Mouse (Mus musculus): Measurements from ENCODE around the gene Dusp7.

- TF ChIP-seq POLR2A (IDR thresholded peaks at IDR 0.05; ENCODE audit: control insufficient read depth in 1 of 2, insufficient read depth in 1 of 2, low read depth in 1 of 2, low read length in 2 of 2, poor library complexity in 1 of 2) (no peak), CTCF (IDR thresholded peaks at IDR 0.05 in 2 of 3, conservative IDR thresholded peaks at IDR 0.05 in 1 of 3; ENCODE audit: control insufficient read depth in 1 of 3, insufficient read depth in 1 of 3, low read depth in 2 of 3, low read length in 3 of 3, poor library complexity in 1 of 3, severe bottlenecking in 1 of 3) (no peak), BHLHE40 (IDR thresholded peaks at IDR 0.05; ENCODE audit: borderline replicate concordance, low read depth, low read length) (no peak), TAL1 (IDR thresholded peaks at IDR 0.05; ENCODE audit: low read length) (no peak), RAD21 (IDR thresholded peaks at IDR 0.05; ENCODE audit: low read depth, low read length) (no peak), ZNF384 (IDR thresholded peaks at IDR 0.05; ENCODE audit: low read depth, low read length) (no peak), USF1 (IDR thresholded peaks at IDR 0.05; ENCODE audit: low read depth, low read length) (no peak), MEF2A (IDR thresholded peaks at IDR 0.05; ENCODE audit: extremely low read depth, insufficient replicate concordance, low read depth, low read length, poor library complexity, severe bottlenecking) (no peak), ETS1 (IDR thresholded peaks at IDR 0.05; ENCODE audit: low read depth, low read length) (no peak), MAFK (IDR thresholded peaks at IDR 0.05; ENCODE audit: borderline replicate concordance, low read depth, low read length) (no peak), TCF12 (IDR thresholded peaks at IDR 0.05; ENCODE audit: low read depth, low read length) (no peak), NELFE (IDR thresholded peaks at IDR 0.05; ENCODE audit: low read depth, low read length) (no peak)
Observed at GRCm38 (mm10) chr9:106341313-106341686, 27.1 kb upstream of the Dusp7 start.
